Mouse (Mus musculus) erythroblast, embryonic 14.5 days (primary cell): ENCODE measurements around the gene Ift74.

Experiments used
- GATA1 ChIP-seq: IDR thresholded peaks from 2 replicates; pipeline ENCODE4 v1.6.1; 2012; ENCODE audit warnings: low read length, inconsistent platforms, mixed read lengths
- TAL1 ChIP-seq: IDR thresholded peaks from 3 replicates; pipeline ENCODE4 v1.6.1; 2012; ENCODE audit warnings: low read length, inconsistent platforms, mixed read lengths

DNA sequence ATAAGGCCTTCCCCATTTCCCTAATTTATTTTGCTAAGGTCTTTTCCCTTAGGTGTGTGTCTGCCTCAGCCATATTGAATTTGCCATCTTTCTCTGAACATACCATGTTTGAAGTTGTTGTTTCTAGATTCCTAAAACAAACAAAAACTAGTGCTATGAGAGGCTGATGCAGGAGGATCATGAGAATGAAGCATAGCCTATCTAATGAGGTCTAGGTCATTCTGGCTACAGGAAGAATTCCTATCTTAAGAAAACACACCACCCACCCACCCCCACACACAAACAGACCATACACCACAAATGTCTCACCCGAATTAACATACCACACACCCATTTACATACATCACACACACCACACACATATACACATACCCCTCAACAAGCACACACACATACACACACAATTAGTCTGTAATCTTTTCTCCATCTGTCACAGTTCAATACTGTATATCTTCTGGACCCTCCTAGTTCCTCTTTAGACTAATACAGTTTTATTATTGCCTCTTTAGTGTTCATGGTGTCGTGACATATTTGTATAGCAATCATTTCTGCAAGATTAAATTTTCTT lies 9.8 kb upstream of the Ift74 start:
- TF ChIP-seq TAL1 (no peak), GATA1 (no peak)
